Mouse (Mus musculus) midbrain, embryonic 12.5 days (tissue): Measurements from ENCODE around the gene Jazf1. TPM values are rescaled to one million over a fixed set of nuclear protein-coding genes. Genes with fewer than 3 reads are reported as not detected.

ENCODE experiments used
- ATAC-seq: fragments of 200-750 bp; cut with Nextera tagmentation; 2 replicates; pipeline ENCODE4 v1.8.0; 2017; ENCODE audit warnings: low read depth, moderate TSS enrichment, moderate library complexity; ENCODE audit not compliant: low FRiP score
- H3K27ac ChIP-seq: fragments of 300-500 bp; sonication (generic); replicated peaks from 2 replicates; pipeline ENCODE4 v1.5.1; 2016; ENCODE audit warnings: mild to moderate bottlenecking
- H3K27me3 ChIP-seq: fragments of 300-500 bp; sonication (generic); 2 replicates; pipeline ENCODE4 v1.6.1; 2016; ENCODE audit warnings: mild to moderate bottlenecking
- H3K36me3 ChIP-seq: fragments of 300-500 bp; sonication (generic); 2 replicates; pipeline ENCODE4 v1.6.1; 2016
- H3K4me1 ChIP-seq: fragments of 300-500 bp; sonication (generic); 2 replicates; pipeline ENCODE4 v1.6.1; 2016
- H3K4me2 ChIP-seq: fragments of 300-500 bp; sonication (generic); replicated peaks from 2 replicates; pipeline ENCODE4 v1.6.1; 2016; ENCODE audit warnings: mild to moderate bottlenecking, moderate library complexity
- H3K4me3 ChIP-seq: fragments of 300-500 bp; sonication (generic); 2 replicates; pipeline ENCODE4 v1.5.1; 2016; ENCODE audit warnings: mild to moderate bottlenecking
- H3K9ac ChIP-seq: fragments of 300-500 bp; sonication (generic); replicated peaks from 2 replicates; pipeline ENCODE4 v1.6.1; 2016; ENCODE audit warnings: mild to moderate bottlenecking, moderate library complexity
- H3K9me3 ChIP-seq: fragments of 300-500 bp; sonication (generic); 2 replicates; pipeline ENCODE4 v1.6.1; 2016; ENCODE audit warnings: mild to moderate bottlenecking
- WGBS: fragments of 180-500 bp; shearing (Covaris S2); methylation state at CpG from one replicate; pipeline ENCODE4 v1.1.7; 2016; 5-methylcytosine and 5-hydroxymethylcytosine counted together
- polyA plus RNA-seq: library from polyadenylated mRNA; unstranded; fragments of >200 nt; fragmentation: Nextera tagmentation; extraction: Ambion mirVana; gene quantifications from 2 replicates; pipeline ENCODE4 v1.2.1, GENCODE M21; 2016

Jazf1 gene
- polyA plus RNA-seq, 1 experiment from 2014 or later: 12.3 TPM

DNA sequence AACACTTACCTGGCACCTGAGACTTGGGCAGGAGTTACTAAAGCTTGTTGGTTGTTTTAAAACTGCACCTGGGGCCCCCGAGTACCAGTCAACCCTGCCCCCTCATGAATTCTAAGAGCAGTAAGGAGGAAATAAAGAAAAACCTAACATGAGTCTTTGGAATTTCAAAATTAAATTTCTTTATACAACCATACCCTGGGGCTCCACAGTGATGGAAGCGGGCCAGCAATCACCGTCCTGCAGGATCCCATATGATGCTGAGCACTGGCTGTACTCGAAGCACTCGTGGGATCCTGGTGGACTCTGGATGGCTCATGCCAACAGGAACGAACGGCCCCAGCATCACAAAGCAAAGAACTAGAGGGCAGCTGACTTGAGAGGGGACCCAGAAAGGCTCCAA, 149.0 kb downstream of the Jazf1 start:
- Histone ChIP-seq H3K9ac (no peak overlapping the region), H3K4me2 (no peak overlapping the region), H3K4me1 (no peaks in the 10 kb centered on the region), H3K27me3 (peaks cover 3% of the 10 kb centered on the region; the same call in 1 of the 2 replicates), H3K9me3 (no peaks in the 10 kb centered on the region), H3K27ac (no peak overlapping the region), H3K4me3 (no peak overlapping the region), H3K36me3 (no peaks in the 10 kb centered on the region)
- 79% methylated on average over 7 of the region's 7 CpGs for WGBS
- ATAC-seq: no peak

DNA sequence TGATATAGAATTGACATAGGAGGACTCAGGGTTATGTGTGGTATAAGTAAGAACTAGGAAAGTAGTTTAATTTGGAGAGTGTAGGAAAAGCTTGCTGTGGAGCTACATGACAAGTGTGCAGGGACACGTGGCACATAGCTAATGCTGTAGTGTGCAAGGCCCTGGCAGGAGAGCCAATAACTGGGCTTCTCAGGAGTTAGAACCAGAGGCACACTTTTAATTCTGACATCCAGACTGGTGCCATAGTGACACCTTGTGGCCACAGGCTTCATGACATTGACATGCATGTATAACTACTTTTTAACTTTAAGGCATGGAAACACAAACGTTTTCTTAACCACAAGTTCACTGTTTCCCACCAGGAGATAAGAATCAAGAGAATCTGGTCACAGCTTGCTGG, 149.5 kb downstream of the Jazf1 start:
- Histone ChIP-seq H3K4me3 (no peak overlapping the region), H3K4me2 (no peak overlapping the region), H3K4me1 (no peaks in the 10 kb centered on the region), H3K36me3 (no peaks in the 10 kb centered on the region), H3K27me3 (peaks cover 3% of the 10 kb centered on the region; the same call in 1 of the 2 replicates), H3K9ac (no peak overlapping the region), H3K27ac (no peak overlapping the region), H3K9me3 (no peaks in the 10 kb centered on the region)
- peak; percentile 70; the same call in 1 of the 2 replicates for ATAC-seq
- WGBS: 2% methylated on average over 2 of the region's 2 CpGs

DNA sequence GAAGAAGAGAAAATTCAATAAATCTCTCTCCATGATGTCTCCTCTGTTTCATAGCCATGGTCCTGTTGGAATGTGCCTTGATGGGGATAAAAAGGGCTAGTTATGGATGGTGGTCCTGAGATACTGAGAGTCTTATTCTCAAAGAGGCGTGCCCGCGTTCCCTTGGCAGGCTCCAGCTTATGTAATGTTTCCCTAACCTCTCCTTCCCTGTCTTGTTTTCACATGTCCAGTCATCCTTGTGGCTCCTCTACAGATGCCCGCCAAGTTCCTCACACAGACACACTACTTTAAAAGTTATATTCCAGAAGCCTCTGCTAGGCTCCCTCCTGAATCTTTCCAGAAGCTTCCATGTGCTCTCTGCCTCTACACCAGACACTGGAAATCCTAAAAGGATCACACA, 151.0 kb downstream of the Jazf1 start:
- Histone ChIP-seq H3K4me2 (no peak overlapping the region), H3K4me3 (no peak overlapping the region), H3K27ac (no peak overlapping the region), H3K9me3 (no peaks in the 10 kb centered on the region), H3K4me1 (peaks cover 5% of the 10 kb centered on the region), H3K27me3 (peaks cover 3% of the 10 kb centered on the region; the same call in 1 of the 2 replicates), H3K9ac (no peak overlapping the region), H3K36me3 (no peaks in the 10 kb centered on the region)
- WGBS: 94% methylated on average over 4 of the region's 4 CpGs
- ATAC-seq: no peak

DNA sequence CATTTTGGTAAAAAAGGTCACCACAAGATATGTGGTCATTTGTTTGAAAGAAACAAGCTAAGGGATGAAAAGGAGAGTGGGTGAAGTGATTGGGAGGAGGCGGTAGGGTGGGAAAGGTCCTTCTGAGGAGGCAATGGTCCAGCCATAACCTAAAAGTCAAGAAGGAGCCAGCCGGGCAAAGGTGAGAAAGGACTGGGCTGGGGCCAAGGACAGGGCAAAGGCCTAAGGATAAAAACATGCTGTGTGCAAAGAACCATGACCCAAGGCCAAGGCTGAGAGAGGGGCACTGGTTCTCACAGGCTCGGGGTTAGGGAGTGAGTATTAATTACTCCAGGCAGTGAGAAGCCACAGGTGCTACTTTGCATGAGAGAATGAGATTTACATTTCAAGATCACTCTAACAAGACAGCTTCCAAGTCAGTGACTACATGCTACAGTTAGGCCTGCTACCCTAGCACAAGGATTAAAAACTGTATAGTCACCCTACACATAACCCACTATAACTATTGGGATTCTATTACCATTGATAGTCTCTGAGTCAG, 151.5 kb downstream of the Jazf1 start:
- Histone ChIP-seq H3K9me3 (no peaks in the 10 kb centered on the region), H3K27me3 (peaks cover 3% of the 10 kb centered on the region; the same call in 1 of the 2 replicates), H3K4me2 (no peak overlapping the region), H3K9ac (no peak overlapping the region), H3K36me3 (no peaks in the 10 kb centered on the region), H3K4me1 (peaks cover 7% of the 10 kb centered on the region), H3K4me3 (no peak overlapping the region), H3K27ac (no peak overlapping the region)
- ATAC-seq: no peak
- WGBS: 77% methylated on average over 3 of the region's 3 CpGs

DNA sequence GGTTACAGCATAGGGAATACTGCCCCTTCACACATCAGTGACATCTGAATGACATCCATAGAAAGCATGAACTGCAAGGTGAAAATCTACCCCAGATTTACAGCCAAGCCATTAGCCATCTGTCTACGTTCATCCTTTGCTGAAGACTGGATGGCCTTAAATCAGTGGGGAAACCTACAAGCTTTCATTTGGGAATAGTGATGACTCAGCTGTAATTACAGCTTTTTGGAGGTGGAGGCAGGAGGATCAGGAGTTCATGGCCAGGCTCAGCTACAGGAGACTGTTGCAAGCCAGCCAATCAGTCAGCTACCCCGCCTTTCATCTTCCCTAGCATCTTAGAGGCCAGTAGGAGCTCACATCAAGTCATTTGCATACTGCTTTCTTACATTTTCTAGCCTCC, 153.5 kb downstream of the Jazf1 start:
- no peak for ATAC-seq
- Histone ChIP-seq H3K9ac (no peak overlapping the region), H3K4me1 (peaks cover 7% of the 10 kb centered on the region), H3K4me3 (no peak overlapping the region), H3K27ac (no peak overlapping the region), H3K4me2 (no peak overlapping the region), H3K27me3 (no peaks in the 10 kb centered on the region; the same call in 1 of the 2 replicates), H3K36me3 (no peaks in the 10 kb centered on the region), H3K9me3 (no peaks in the 10 kb centered on the region)
- 82% methylated on average over 2 of the region's 2 CpGs for WGBS

DNA sequence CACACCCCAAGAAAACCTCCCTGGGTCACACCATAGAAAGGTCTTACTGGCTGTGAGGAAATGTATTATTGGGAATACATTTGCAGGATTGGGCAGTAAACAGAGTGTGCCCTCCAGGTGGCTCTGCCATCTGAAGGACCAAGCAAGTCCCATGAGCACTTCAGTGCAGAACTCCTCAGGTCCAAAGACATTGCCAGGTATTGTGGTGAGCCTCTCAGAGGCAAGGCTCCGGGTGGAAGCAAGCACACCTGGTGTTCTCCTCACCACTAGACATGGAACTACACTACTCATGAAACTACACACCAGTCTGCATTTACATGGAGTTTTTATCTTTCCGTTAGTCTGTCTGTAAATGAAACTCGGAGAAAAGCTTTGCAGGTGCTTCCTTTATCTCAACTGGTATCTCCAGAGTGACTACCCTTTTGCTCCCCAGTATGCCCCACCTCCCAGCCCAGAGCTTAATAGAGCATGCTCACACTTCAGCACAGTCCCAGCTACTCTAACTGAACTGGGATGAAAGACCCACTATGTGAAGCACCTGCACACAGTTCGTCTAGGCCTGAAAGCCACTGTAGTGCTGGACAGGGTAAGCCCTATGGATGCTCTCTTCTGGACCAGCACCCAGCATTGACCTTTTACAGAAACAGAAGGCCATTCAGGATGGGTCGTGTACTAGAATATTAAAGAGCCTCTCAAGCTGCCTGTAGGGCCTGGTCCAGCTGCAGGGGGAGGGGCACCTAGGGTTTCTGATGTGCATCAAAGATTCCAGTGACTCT, 156.1 kb downstream of the Jazf1 start:
- no peak for ATAC-seq
- H3K4me1 ChIP-seq: peaks cover 7% of the 10 kb centered on the region
- no peak overlapping the region for H3K27ac ChIP-seq
- WGBS: 76% methylated on average over 5 of the region's 5 CpGs
- no peaks in the 10 kb centered on the region for H3K27me3 ChIP-seq
- H3K4me3 ChIP-seq: no peak overlapping the region
- H3K9ac ChIP-seq: no peak overlapping the region
- H3K36me3 ChIP-seq: no peaks in the 10 kb centered on the region
- no peaks in the 10 kb centered on the region for H3K9me3 ChIP-seq
- no peak overlapping the region for H3K4me2 ChIP-seq

DNA sequence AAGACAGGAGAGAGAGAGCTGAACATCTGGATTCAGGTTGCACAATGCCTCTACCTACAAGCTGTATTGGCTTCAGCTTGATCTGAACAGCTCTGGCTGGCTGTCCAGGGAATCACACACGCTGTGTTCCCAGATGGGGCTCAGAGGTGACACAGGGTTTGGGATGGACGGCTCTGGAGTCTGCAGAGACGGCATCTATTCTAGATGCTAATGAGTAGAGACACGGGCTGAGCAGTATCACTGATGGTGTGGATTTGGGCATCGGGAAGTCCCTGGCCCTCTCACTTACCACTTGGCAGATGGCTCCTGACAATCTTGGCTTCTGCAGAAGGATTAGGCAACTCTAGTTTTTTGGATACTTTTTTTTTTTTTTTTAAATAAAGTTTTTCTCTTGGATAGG, 161.6 kb downstream of the Jazf1 start:
- H3K4me1 ChIP-seq: no peaks in the 10 kb centered on the region
- no peak overlapping the region for H3K9ac ChIP-seq
- no peaks in the 10 kb centered on the region for H3K27me3 ChIP-seq
- H3K36me3 ChIP-seq: no peaks in the 10 kb centered on the region
- H3K4me2 ChIP-seq: no peak overlapping the region
- ATAC-seq: no peak
- H3K4me3 ChIP-seq: no peak overlapping the region
- no peaks in the 10 kb centered on the region for H3K9me3 ChIP-seq
- WGBS: 87% methylated on average over 5 of the region's 5 CpGs
- no peak overlapping the region for H3K27ac ChIP-seq

DNA sequence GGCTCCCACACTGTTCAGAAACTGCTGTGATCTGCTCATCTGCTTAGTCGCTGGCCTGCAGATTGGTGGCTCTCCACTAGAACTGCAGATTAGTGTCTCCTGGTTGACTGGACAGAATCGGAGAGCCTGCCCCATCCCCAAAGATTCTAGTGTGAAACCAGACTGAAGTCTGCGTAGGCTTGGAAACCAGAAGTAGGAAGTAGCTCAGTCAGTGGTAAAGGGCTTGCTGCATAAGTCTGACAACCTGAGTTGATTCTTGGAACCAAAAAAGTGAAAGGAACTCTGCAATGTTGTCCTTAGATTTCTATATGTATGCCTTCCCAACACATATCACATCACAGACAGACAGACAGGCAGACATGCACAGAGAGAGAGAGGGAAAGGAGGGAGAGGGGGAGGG, 163.3 kb downstream of the Jazf1 start:
- no peak overlapping the region for H3K4me3 ChIP-seq
- H3K4me1 ChIP-seq: no peaks in the 10 kb centered on the region
- no peaks in the 10 kb centered on the region for H3K27me3 ChIP-seq
- H3K27ac ChIP-seq: no peak overlapping the region
- H3K9ac ChIP-seq: no peak overlapping the region
- H3K4me2 ChIP-seq: no peak overlapping the region
- 77% methylated on average over 3 of the region's 3 CpGs for WGBS
- ATAC-seq: no peak
- H3K36me3 ChIP-seq: no peaks in the 10 kb centered on the region
- H3K9me3 ChIP-seq: no peaks in the 10 kb centered on the region

DNA sequence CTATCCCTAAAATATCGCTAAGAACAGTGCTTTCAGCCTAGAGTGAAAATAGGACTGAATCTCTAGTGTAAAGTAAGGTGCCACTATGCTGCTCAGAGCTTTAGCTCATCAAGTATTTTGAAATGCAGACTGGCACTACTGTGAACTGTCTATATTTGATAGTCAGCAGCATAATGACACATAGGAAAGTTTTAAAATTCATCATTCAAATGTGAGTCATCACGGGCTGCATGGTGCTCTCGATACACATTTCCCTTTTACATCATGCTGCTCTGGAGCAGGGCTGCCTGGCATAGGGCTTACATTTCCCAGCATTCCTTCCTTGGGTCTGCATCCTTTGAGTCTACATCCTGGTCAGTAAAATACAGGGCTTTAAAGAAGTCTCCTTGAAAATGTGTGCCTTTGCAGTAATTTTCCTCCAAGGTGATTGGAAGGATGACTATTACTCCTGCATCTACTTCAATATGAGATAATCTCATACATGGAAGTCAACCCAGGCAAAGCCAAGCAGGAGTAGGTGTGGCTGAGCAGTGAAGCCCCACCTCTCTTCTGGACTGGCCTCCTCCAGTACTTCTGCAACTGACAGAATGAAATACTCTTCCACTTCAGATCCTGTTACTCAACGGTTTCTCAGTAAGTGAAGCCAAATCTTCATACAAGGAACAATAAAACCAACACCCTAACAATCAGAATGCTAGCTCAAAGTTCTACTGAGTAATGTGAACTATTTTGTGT, 165.0 kb downstream of the Jazf1 start:
- WGBS: 90% methylated on average over 4 of the region's 4 CpGs
- Histone ChIP-seq H3K27me3 (no peaks in the 10 kb centered on the region), H3K9me3 (no peaks in the 10 kb centered on the region), H3K4me3 (no peak overlapping the region), H3K4me1 (no peaks in the 10 kb centered on the region), H3K9ac (no peak overlapping the region), H3K36me3 (no peaks in the 10 kb centered on the region), H3K4me2 (no peak overlapping the region), H3K27ac (no peak overlapping the region)
- no peak for ATAC-seq

DNA sequence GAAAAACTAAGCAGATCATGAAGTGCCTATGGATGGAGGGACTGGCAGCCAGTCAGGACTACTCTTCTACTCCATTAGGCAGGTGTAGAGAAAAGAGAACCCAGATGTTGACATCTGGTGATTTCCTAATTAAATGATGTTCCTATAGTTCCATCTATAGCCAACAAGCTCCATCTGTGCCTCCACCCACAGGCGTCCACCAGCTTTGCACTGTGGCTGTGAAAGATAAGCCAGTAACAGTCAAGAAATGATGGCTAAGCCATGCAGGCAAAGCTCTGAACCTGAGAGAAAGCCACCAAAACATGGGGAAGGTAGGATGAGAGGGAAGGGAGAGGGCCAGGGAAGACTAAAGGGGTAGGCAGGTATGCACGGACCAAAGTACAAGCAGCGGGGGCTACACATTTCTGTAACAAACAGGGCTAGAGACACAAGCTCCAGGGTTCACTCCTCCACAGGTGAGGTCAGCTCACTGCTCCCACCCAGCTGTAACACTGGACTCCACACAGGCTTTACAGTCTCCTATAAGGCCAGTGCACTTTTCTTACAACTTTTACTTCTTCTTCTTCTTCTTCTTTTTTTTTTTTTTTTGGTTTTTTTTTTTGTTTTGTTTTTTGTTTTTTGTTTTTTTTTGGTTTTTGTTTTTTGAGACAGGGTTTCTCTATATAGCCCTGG, 168.7 kb downstream of the Jazf1 start:
- H3K27me3 ChIP-seq: no peaks in the 10 kb centered on the region
- H3K36me3 ChIP-seq: no peaks in the 10 kb centered on the region
- 88% methylated on average over 3 of the region's 3 CpGs for WGBS
- no peak overlapping the region for H3K27ac ChIP-seq
- H3K4me2 ChIP-seq: no peak overlapping the region
- no peak for ATAC-seq
- no peaks in the 10 kb centered on the region for H3K9me3 ChIP-seq
- H3K4me1 ChIP-seq: peaks cover 10% of the 10 kb centered on the region
- H3K4me3 ChIP-seq: no peak overlapping the region
- H3K9ac ChIP-seq: no peak overlapping the region

DNA sequence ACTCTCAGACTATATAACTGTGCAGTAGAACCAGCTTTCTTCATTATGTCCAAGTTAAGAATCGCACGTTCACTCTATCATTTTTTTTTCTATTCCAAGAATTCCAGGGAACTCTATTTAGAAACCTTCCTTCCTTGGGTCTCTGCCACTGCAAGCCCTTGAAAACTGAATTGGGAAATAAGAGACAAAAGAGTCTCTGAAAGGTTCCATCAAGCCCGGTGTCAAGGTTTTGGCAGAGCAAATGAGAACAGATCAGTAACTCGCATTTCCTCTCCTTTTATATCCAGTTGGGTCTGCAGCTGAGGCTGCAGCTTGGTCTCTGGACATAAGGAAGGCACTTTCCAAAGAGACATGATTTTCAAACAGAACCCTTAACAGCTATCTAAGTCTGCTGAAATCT, 173.4 kb downstream of the Jazf1 start:
- ATAC-seq: no peak
- Histone ChIP-seq H3K36me3 (no peaks in the 10 kb centered on the region), H3K4me1 (peaks cover 33% of the 10 kb centered on the region), H3K9ac (no peak overlapping the region), H3K4me3 (no peak overlapping the region), H3K9me3 (no peaks in the 10 kb centered on the region), H3K27me3 (no peaks in the 10 kb centered on the region), H3K27ac (peak overlapping the region; percentile 56; the same call in 1 of the 2 replicates), H3K4me2 (no peak overlapping the region)
- 76% methylated on average over 4 of the region's 4 CpGs for WGBS

DNA sequence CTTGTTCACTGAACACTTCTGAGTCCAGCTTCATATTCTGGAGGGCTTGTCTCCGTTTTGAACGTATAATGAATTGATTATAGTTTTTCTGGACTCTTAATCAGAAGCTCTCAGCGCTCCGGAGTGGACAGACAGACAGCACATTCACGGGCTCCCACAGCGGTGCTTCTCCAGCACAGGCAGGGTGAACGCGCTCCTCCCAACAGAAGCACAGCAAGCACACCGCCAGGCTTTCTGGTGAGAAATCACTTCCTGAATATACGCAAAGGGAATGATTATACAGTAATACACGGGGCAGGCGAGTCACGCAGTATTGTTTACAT, 174.0 kb downstream of the Jazf1 start:
- peaks cover 33% of the 10 kb centered on the region for H3K4me1 ChIP-seq
- H3K27ac ChIP-seq: peak overlapping the region; percentile 56
- no peak overlapping the region for H3K9ac ChIP-seq
- H3K36me3 ChIP-seq: no peaks in the 10 kb centered on the region
- no peaks in the 10 kb centered on the region for H3K9me3 ChIP-seq
- no peak overlapping the region; the same call in 1 of the 2 replicates for H3K4me2 ChIP-seq
- WGBS: 46% methylated on average over 13 of the region's 13 CpGs
- H3K27me3 ChIP-seq: no peaks in the 10 kb centered on the region
- peak; percentile 63 for ATAC-seq
- H3K4me3 ChIP-seq: no peak overlapping the region
